ENCODE assay signal across 15 mouse cellular contexts in the genomic region with DNA sequence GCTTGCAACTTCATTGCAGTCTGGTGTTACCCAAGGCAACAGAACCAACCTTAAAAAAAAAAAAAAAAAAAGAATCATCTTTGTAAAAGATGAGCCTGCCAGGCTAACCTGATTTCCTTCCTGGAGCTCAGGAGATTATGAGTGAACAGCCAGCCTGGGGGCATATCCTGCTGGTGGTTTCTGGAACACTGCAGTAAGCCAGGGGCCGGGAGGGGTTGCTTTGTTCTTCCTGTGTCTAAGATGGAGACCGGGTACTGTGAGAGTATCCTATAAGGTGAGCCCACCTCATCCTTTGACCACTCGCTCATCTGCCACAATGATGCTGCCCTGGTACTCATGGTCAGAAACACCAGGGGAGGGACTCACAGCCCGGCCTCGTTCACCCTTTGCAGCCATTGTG.
"Had no signal": no experiment of that assay in that cellular context is flagged by ENCODE, and none has a peak within 500 bp of the region (broad histone marks: within the 10 kb centered on the region; RNA-seq: fewer than 3 reads in every experiment).

No protein-coding gene starts in this region.

- H3K27me3 ChIP-seq: limb, embryonic 12.5 days; limb, embryonic 15.5 days had no signal

- H3K9ac ChIP-seq: limb, embryonic 12.5 days; limb, embryonic 15.5 days; liver, embryonic 14.5 days; liver, postnatal 0 days; lung, embryonic 14.5 days had no signal

- DNase-seq: kidney, adult 9 months; kidney, postnatal 14 days; layer of hippocampus, adult 9-11 months; liver, postnatal 0 days; lung, embryonic 14.5 days; midbrain, embryonic 14.5 days; thymus, adult 18-20 months; thymus, postnatal 36 days had no signal

- H3K4me1 ChIP-seq: limb, embryonic 12.5 days; limb, embryonic 15.5 days had no signal

- H3K27ac ChIP-seq: layer of hippocampus, adult 2 months; limb, embryonic 12.5 days; limb, embryonic 15.5 days; liver, embryonic 14.5 days; macrophage had no signal

- H3K36me3 ChIP-seq: limb, embryonic 12.5 days; limb, embryonic 15.5 days had no signal

- ATAC-seq: liver, postnatal 0 days; lung, postnatal 0 days had no signal

- H3K4me3 ChIP-seq: layer of hippocampus, adult 2 months; limb, embryonic 12.5 days; limb, embryonic 15.5 days had no signal

- H3K4me2 ChIP-seq: limb, embryonic 12.5 days; limb, embryonic 15.5 days; liver, embryonic 11.5 days; lung, embryonic 14.5 days had no signal

- H3K9me3 ChIP-seq: limb, embryonic 15.5 days had no signal
